Mouse (Mus musculus) stomach, embryonic 14.5 days (tissue): ENCODE data around the gene Vmn1r64. TPM values are rescaled to one million over a fixed set of nuclear protein-coding genes. Genes with fewer than 3 reads are reported as not detected.
"Not testable (repeated sequence)": the region's sequence is repeated elsewhere in the genome, so short reads cannot be mapped to it uniquely, and the experiment has no call there.

Experiments used
- ATAC-seq: fragments of 200-750 bp; cut with Nextera tagmentation; 2 replicates; pipeline ENCODE4 v1.8.0; 2017; ENCODE audit warnings: low read depth, moderate TSS enrichment; ENCODE audit not compliant: insufficient number of reproducible peaks, insufficient read depth, low FRiP score
- H3K27ac ChIP-seq: fragments of 300-500 bp; sonication (generic); 2 replicates; pipeline ENCODE4 v1.5.1; 2014; ENCODE audit warnings: mild to moderate bottlenecking, low read length, moderate library complexity, mixed read lengths
- H3K27me3 ChIP-seq: fragments of 300-500 bp; sonication (generic); 2 replicates; pipeline ENCODE4 v1.6.1; 2014; ENCODE audit warnings: low read length, control low read depth, mixed read lengths; ENCODE audit not compliant: control insufficient read depth, insufficient read depth
- H3K36me3 ChIP-seq: fragments of 300-500 bp; sonication (generic); 2 replicates; pipeline ENCODE4 v1.6.1; 2014; ENCODE audit warnings: mild to moderate bottlenecking, control low read depth, low read length, moderate library complexity, mixed read lengths; ENCODE audit not compliant: control insufficient read depth, insufficient read depth
- H3K4me1 ChIP-seq: fragments of 300-500 bp; sonication (generic); 2 replicates; pipeline ENCODE4 v1.6.1; 2014; ENCODE audit warnings: low read length, control low read depth, mixed read lengths; ENCODE audit not compliant: control insufficient read depth, insufficient read depth
- H3K4me2 ChIP-seq: fragments of 300-500 bp; sonication (generic); replicated peaks from 2 replicates; pipeline ENCODE4 v1.6.1; 2014; ENCODE audit warnings: low read depth, low read length, control low read depth
- H3K4me3 ChIP-seq: fragments of 300-500 bp; sonication (generic); 2 replicates; pipeline ENCODE4 v1.5.1; 2014; ENCODE audit warnings: low read depth, low read length, control low read depth
- H3K9ac ChIP-seq: fragments of 300-500 bp; sonication (generic); replicated peaks from 2 replicates; pipeline ENCODE4 v1.6.1; 2014; ENCODE audit warnings: low read depth, mild to moderate bottlenecking, control low read depth, low read length, moderate library complexity, mixed read lengths
- H3K9me3 ChIP-seq: fragments of 300-500 bp; sonication (generic); 2 replicates; pipeline ENCODE4 v1.6.1; 2016; ENCODE audit warnings: low read depth, low read length, control low read depth; ENCODE audit not compliant: control insufficient read depth
- WGBS: fragments of 180-500 bp; shearing (Covaris S2); extraction: QIAGEN DNeasy Blood & Tissue Kit; methylation state at CpG from one replicate; pipeline ENCODE4 v1.1.7; 2014; 5-methylcytosine and 5-hydroxymethylcytosine counted together
- polyA plus RNA-seq: library from polyadenylated mRNA; unstranded; fragments of >200 nt; fragmentation: Nextera tagmentation; extraction: Ambion mirVana; gene quantifications from 2 replicates; pipeline ENCODE4 v1.2.1, GENCODE M21; 2014

Vmn1r64 gene
- not detected in 2 replicates for polyA plus RNA-seq

DNA sequence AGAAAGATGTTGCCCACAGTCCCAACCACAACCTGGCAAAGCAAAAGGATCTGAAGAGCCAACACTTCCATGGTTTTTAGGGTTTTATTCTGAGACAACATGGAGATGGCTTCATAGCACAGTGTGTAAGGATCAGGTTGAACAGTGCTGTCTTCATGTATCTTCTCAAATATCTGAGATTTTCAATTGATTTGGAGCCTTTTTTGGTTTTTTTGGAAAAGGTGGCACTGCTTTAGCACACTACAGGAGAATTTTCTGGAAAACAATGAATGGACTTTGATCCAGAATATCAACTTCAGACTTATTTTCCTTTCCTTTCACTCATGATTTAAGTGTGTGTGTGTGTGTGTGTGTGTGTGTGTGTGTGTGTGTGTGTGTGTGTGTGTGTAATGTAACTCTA lies at the start of gene Vmn1r64:
TSS of gene Vmn1r64 (minus strand) at position 101 of the 400 bp plus-strand sequence.
- H3K9ac ChIP-seq = no peak within 1 kb of the TSS
- no peak within 1 kb of the TSS for H3K4me2 ChIP-seq
- no peaks in the 10 kb centered on the region for H3K27me3 ChIP-seq
- no peak within 1 kb of the TSS for H3K4me3 ChIP-seq
- no peaks in the 10 kb centered on the region for H3K36me3 ChIP-seq
- no peak for ATAC-seq
- no peaks in the 10 kb centered on the region for H3K4me1 ChIP-seq
- H3K27ac ChIP-seq = no peak within 1 kb of the TSS
- no peaks in the 10 kb centered on the region for H3K9me3 ChIP-seq

DNA sequence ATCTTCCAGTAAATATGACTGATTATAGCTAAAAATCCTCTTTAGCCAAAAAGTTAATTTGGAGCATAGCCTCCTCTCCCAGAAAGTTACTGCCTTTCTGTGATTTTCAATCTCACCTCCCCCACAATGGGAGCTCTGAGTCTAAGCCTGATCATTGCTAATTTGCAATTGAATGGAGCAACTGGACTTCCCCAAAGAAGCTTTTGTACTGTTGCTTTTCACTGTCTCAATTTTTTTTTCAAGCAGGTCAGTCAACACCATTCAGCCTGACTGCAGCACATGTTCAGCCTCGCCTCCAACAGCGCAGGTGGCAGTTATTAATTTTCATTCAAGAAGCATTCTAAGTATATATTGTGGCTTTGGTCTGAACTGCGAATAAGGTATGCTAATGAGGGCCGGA lies 14.9 kb upstream of the Vmn1r64 start:
- ATAC-seq = no peak
- no peaks in the 10 kb centered on the region for H3K4me1 ChIP-seq
- H3K4me2 ChIP-seq = no peak overlapping the region
- no peak overlapping the region for H3K4me3 ChIP-seq
- 84% methylated on average over 4 of the region's 4 CpGs for WGBS
- no peak overlapping the region for H3K9ac ChIP-seq
- 0 out of 2 replicates have a peak, but pooled peaks cover 7% of the 10 kb centered on the region for H3K9me3 ChIP-seq
- H3K27ac ChIP-seq = no peak overlapping the region
- no peaks in the 10 kb centered on the region for H3K36me3 ChIP-seq
- H3K27me3 ChIP-seq = no peaks in the 10 kb centered on the region

DNA sequence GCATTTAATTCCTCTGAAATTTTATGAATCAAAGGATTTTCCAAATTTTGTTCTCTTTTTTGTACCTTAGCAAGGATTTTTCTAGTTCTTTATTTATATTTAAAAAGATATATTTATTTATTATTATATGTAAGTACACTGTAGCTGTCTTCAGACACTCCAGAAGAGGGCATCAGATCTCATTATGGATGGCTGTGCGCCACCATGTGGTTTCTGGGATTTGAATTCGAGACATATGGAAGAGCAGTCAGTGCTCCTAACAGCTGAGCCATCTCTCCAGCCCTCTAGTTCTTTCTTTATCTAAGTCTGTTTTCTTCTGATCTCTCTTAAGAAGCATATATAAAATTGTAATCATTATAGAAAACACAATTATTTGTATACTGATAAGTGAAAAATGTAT lies 12.9 kb upstream of the Vmn1r64 start:
- H3K4me1 ChIP-seq = not testable (repeated sequence)

More for the DNA sequence above, 12.9 kb upstream of the Vmn1r64 start:
- not testable (repeated sequence) for H3K9me3 ChIP-seq, H3K9ac ChIP-seq, ATAC-seq, H3K27ac ChIP-seq, H3K36me3 ChIP-seq, H3K4me3 ChIP-seq, H3K4me2 ChIP-seq, H3K27me3 ChIP-seq
- 80% methylated on average over 2 of the region's 2 CpGs for WGBS

Other genes starting within 250 kb of the Vmn1r64 start
- not detected in 2 replicates for gene Vmn1r62, start 210.9 kb downstream of the Vmn1r64 start, polyA plus RNA-seq
- not detected in 2 replicates for gene Vmn1r63, start 79.1 kb downstream of the Vmn1r64 start, polyA plus RNA-seq
- not detected in 2 replicates for gene Vmn1r65, start 126.5 kb upstream of the Vmn1r64 start, polyA plus RNA-seq
- not detected in 2 replicates for gene Nlrp4c, start 160.6 kb upstream of the Vmn1r64 start, polyA plus RNA-seq